Mouse (Mus musculus) limb, embryonic 13.5 days (tissue): ENCODE results near the gene Ugt1a5. TPM values are rescaled to one million over a fixed set of nuclear protein-coding genes. Genes with fewer than 3 reads are reported as not detected.
A peak's percentile ranks its signal among the peaks of the same experiment; 100 is the strongest.

ENCODE experiments used
- ATAC-seq: fragments of 200-750 bp; cut with Nextera tagmentation; 2 replicates; pipeline ENCODE4 v1.8.0; 2017; ENCODE audit warnings: low read depth, moderate number of reproducible peaks, moderate TSS enrichment; ENCODE audit not compliant: low FRiP score
- H3K27ac ChIP-seq: fragments of 300-500 bp; sonication (generic); 2 replicates; pipeline ENCODE4 v1.5.1; 2015; ENCODE audit warnings: inconsistent platforms, mild to moderate bottlenecking, moderate library complexity
- H3K27me3 ChIP-seq: fragments of 300-500 bp; sonication (generic); 2 replicates; pipeline ENCODE4 v1.6.1; 2015; ENCODE audit warnings: mild to moderate bottlenecking, inconsistent platforms
- H3K36me3 ChIP-seq: fragments of 300-500 bp; sonication (generic); 2 replicates; pipeline ENCODE4 v1.6.1; 2015; ENCODE audit warnings: inconsistent platforms, mild to moderate bottlenecking, moderate library complexity
- H3K4me1 ChIP-seq: fragments of 300-500 bp; sonication (generic); 2 replicates; pipeline ENCODE4 v1.6.1; 2015; ENCODE audit warnings: inconsistent platforms
- H3K4me2 ChIP-seq: fragments of 300-500 bp; sonication (generic); replicated peaks from 2 replicates; pipeline ENCODE4 v1.6.1; 2015; ENCODE audit warnings: inconsistent platforms, mild to moderate bottlenecking, moderate library complexity
- H3K4me3 ChIP-seq: fragments of 300-500 bp; sonication (generic); 2 replicates; pipeline ENCODE4 v1.5.1; 2015; ENCODE audit warnings: moderate library complexity, mild to moderate bottlenecking, inconsistent platforms
- H3K9ac ChIP-seq: fragments of 300-500 bp; sonication (generic); 2 replicates; pipeline ENCODE4 v1.6.1; 2015; ENCODE audit warnings: mild to moderate bottlenecking, inconsistent platforms
- H3K9me3 ChIP-seq: fragments of 300-500 bp; sonication (generic); 2 replicates; pipeline ENCODE4 v1.6.1; 2016; ENCODE audit warnings: inconsistent platforms
- WGBS: fragments of 180-500 bp; shearing (Covaris S2); methylation state at CpG from one replicate; pipeline ENCODE4 v1.1.7; 2015; 5-methylcytosine and 5-hydroxymethylcytosine counted together
- polyA plus RNA-seq: library from polyadenylated mRNA; unstranded; fragments of >200 nt; fragmentation: Nextera tagmentation; extraction: Ambion mirVana; gene quantifications from 2 replicates; pipeline ENCODE4 v1.2.1, GENCODE M21; 2015

Ugt1a5 gene
- polyA plus RNA-seq, 1 experiment from 2014 or later: not detected

GRCm38 (mm10) chr1:88253540-88253939 is 87.7 kb downstream of the Ugt1a5 start:
- Histone ChIP-seq H3K4me1 (no peaks in the 10 kb centered on the region), H3K27ac (no peak overlapping the region), H3K9me3 (peaks cover 85% of the 10 kb centered on the region), H3K9ac (no peak overlapping the region), H3K36me3 (no peaks in the 10 kb centered on the region), H3K4me2 (no peak overlapping the region), H3K27me3 (no peaks in the 10 kb centered on the region), H3K4me3 (no peak overlapping the region)
- no peak for ATAC-seq
- 68% methylated on average over 6 of the region's 6 CpGs for WGBS

GRCm38 (mm10) chr1:88254793-88255465 is 89.1 kb downstream of the Ugt1a5 start:
- Histone ChIP-seq H3K4me1 (no peaks in the 10 kb centered on the region), H3K4me3 (no peak overlapping the region), H3K27ac (no peak overlapping the region), H3K27me3 (no peaks in the 10 kb centered on the region), H3K36me3 (peaks cover 8% of the 10 kb centered on the region), H3K4me2 (no peak overlapping the region), H3K9me3 (peaks cover 77% of the 10 kb centered on the region), H3K9ac (no peak overlapping the region)
- WGBS: 87% methylated on average over 12 of the region's 12 CpGs
- ATAC-seq: no peak

- ATAC-seq: no peak
- H3K4me1 ChIP-seq: no peaks in the 10 kb centered on the region
- H3K4me2 ChIP-seq: no peak overlapping the region
- H3K4me3 ChIP-seq: no peak overlapping the region
- peaks cover 14% of the 10 kb centered on the region for H3K36me3 ChIP-seq
- 57% methylated on average over 2 of the region's 2 CpGs for WGBS
- H3K27ac ChIP-seq: no peak overlapping the region
- no peak overlapping the region for H3K9ac ChIP-seq
- H3K9me3 ChIP-seq: peaks cover 72% of the 10 kb centered on the region
- H3K27me3 ChIP-seq: no peaks in the 10 kb centered on the region
Observed at GRCm38 (mm10) chr1:88255466-88255857, 89.7 kb downstream of the Ugt1a5 start.

- peaks cover 71% of the 10 kb centered on the region for H3K9me3 ChIP-seq
- no peak overlapping the region for H3K27ac ChIP-seq
- H3K4me2 ChIP-seq: no peak overlapping the region
- no peaks in the 10 kb centered on the region for H3K27me3 ChIP-seq
- no peak overlapping the region for H3K4me3 ChIP-seq
- 77% methylated on average over 13 of the region's 13 CpGs for WGBS
- no peak for ATAC-seq
- H3K36me3 ChIP-seq: peaks cover 21% of the 10 kb centered on the region
- no peaks in the 10 kb centered on the region for H3K4me1 ChIP-seq
- H3K9ac ChIP-seq: no peak overlapping the region
Observed at GRCm38 (mm10) chr1:88255989-88256754, 90.4 kb downstream of the Ugt1a5 start.

DNA sequence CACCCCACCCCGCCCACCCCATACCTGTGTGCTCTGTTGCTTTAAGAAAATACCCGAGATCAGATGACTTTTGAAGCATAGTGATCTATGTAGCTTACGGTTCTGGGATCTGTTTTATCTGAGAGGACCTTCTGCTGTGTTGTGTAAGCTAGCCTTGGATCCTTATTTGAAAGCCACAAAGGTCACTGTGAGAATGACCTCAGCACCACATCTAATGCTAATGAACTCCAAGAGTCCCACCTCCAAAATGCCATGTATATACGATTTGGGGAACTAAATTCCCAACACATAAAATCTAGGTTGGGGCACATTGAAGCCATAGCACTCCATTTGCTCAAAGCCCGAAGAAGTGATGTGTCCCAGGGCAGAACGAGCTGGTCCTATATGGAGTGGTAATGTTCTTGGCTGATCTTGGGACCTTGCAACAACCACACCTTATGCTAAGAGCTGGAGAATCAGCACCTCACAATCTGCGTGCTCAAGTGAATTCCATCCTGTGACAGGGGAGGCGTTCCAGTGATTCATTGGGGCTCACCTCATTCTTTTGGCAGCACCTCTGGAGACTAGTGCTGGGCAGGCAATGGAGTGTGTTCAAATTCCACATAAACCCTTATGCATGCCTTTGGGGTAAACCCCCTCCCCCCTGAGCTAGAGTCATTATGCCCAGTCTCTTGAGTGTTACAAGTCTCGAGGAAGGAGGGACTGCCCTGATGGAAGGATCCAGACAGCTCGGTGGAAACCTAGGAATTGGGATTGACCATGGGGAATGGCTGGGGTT is 91.3 kb downstream of the Ugt1a5 start:
- WGBS: 73% methylated on average over 10 of the region's 10 CpGs
- H3K9me3 ChIP-seq: peaks cover 74% of the 10 kb centered on the region
- H3K27ac ChIP-seq: no peak overlapping the region
- no peak overlapping the region for H3K9ac ChIP-seq
- H3K4me2 ChIP-seq: no peak overlapping the region
- H3K36me3 ChIP-seq: peaks cover 30% of the 10 kb centered on the region
- ATAC-seq: no peak
- H3K4me3 ChIP-seq: no peak overlapping the region
- no peaks in the 10 kb centered on the region for H3K4me1 ChIP-seq
- H3K27me3 ChIP-seq: no peaks in the 10 kb centered on the region

GRCm38 (mm10) chr1:88257681-88258080 is 91.9 kb downstream of the Ugt1a5 start:
- no peak for ATAC-seq
- Histone ChIP-seq H3K4me3 (no peak overlapping the region), H3K27me3 (no peaks in the 10 kb centered on the region), H3K4me1 (peaks cover 3% of the 10 kb centered on the region; the same call in 1 of the 2 replicates), H3K4me2 (no peak overlapping the region), H3K36me3 (peaks cover 36% of the 10 kb centered on the region), H3K9ac (no peak overlapping the region), H3K27ac (no peak overlapping the region), H3K9me3 (peaks cover 68% of the 10 kb centered on the region)
- 82% methylated on average over 6 of the region's 6 CpGs for WGBS

DNA sequence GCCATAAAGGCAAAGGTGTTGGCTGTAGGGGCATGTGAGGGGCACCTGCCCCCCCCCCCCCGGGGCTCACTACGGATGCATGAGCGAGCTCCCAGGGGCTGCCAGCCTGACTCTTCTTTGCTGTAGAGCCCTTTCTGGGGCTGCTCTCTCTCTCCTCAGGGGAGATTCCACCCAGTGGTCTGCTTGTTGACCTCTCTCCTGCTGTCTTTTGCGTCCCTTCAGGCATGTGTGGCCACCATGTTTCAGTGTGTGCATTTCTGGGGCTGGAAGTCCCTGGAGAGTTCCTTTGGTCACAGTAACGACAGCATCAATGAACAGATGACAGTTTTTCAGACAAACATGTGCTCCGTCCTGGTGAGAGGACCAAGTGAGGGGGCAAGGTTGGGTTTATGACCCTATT is 92.5 kb downstream of the Ugt1a5 start:
- H3K4me1 ChIP-seq: peaks cover 3% of the 10 kb centered on the region; the same call in 1 of the 2 replicates
- H3K36me3 ChIP-seq: peaks cover 43% of the 10 kb centered on the region
- 71% methylated on average over 6 of the region's 6 CpGs for WGBS
- H3K9ac ChIP-seq: no peak overlapping the region
- no peak overlapping the region for H3K27ac ChIP-seq
- peaks cover 64% of the 10 kb centered on the region for H3K9me3 ChIP-seq
- no peaks in the 10 kb centered on the region for H3K27me3 ChIP-seq
- ATAC-seq: no peak
- H3K4me2 ChIP-seq: no peak overlapping the region
- no peak overlapping the region for H3K4me3 ChIP-seq

- Histone ChIP-seq H3K27ac (no peak overlapping the region), H3K27me3 (no peaks in the 10 kb centered on the region), H3K4me2 (no peak overlapping the region), H3K36me3 (peaks cover 50% of the 10 kb centered on the region), H3K4me3 (no peak overlapping the region), H3K4me1 (peaks cover 3% of the 10 kb centered on the region; the same call in 1 of the 2 replicates), H3K9ac (no peak overlapping the region), H3K9me3 (peaks cover 59% of the 10 kb centered on the region)
- ATAC-seq: no peak
- 76% methylated on average over 8 of the region's 8 CpGs for WGBS
Observed at GRCm38 (mm10) chr1:88258881-88259642, 93.2 kb downstream of the Ugt1a5 start.

GRCm38 (mm10) chr1:88259643-88260024 is 93.8 kb downstream of the Ugt1a5 start:
- WGBS: 75% methylated on average over 4 of the region's 4 CpGs
- H3K9me3 ChIP-seq: peaks cover 57% of the 10 kb centered on the region
- H3K4me3 ChIP-seq: no peak overlapping the region
- no peak overlapping the region for H3K4me2 ChIP-seq
- ATAC-seq: no peak
- H3K4me1 ChIP-seq: peaks cover 3% of the 10 kb centered on the region; the same call in 1 of the 2 replicates
- H3K27ac ChIP-seq: no peak overlapping the region
- H3K9ac ChIP-seq: no peak overlapping the region
- H3K27me3 ChIP-seq: no peaks in the 10 kb centered on the region
- peaks cover 55% of the 10 kb centered on the region for H3K36me3 ChIP-seq

DNA sequence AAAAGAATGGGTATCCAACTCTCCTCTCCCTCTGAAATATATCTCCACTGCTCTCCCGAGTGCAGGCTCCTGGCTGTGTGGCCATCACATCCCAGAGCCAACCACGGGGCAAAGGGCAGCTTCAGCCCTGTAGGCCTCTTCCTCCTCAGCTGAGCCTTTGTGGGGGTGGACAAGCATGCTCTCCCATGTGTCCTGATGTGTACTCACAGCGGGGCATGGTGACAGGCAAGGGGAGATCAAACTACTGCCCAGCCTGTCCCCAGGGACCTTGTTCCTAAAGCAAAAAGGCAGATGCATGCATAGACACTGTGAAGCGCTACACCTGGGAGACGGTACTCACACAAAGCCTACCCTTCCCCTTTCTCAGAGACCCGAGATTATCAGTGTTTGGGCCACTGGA is 94.3 kb downstream of the Ugt1a5 start:
- Histone ChIP-seq H3K4me1 (peaks cover 3% of the 10 kb centered on the region; the same call in 1 of the 2 replicates), H3K36me3 (peaks cover 60% of the 10 kb centered on the region), H3K27me3 (no peaks in the 10 kb centered on the region), H3K9me3 (peaks cover 52% of the 10 kb centered on the region), H3K9ac (no peak overlapping the region), H3K27ac (no peak overlapping the region), H3K4me3 (no peak overlapping the region), H3K4me2 (no peak overlapping the region)
- 82% methylated on average over 6 of the region's 6 CpGs for WGBS
- 0 out of 2 replicates have a peak, but pooled peaks have one; percentile 1 for ATAC-seq

- no peak overlapping the region for H3K4me3 ChIP-seq
- H3K4me1 ChIP-seq: peaks cover 3% of the 10 kb centered on the region; the same call in 1 of the 2 replicates
- peaks cover 50% of the 10 kb centered on the region for H3K9me3 ChIP-seq
- no peaks in the 10 kb centered on the region for H3K27me3 ChIP-seq
- ATAC-seq: no peak
- H3K27ac ChIP-seq: no peak overlapping the region
- 83% methylated on average over 10 of the region's 10 CpGs for WGBS
- H3K9ac ChIP-seq: no peak overlapping the region
- peaks cover 67% of the 10 kb centered on the region for H3K36me3 ChIP-seq
- H3K4me2 ChIP-seq: no peak overlapping the region
Observed at GRCm38 (mm10) chr1:88260604-88261377, 95.0 kb downstream of the Ugt1a5 start.
